Mouse (Mus musculus) heart, embryonic 13.5 days (tissue): ENCODE data around the gene Slc30a1. TPM values are rescaled to one million over a fixed set of nuclear protein-coding genes. Genes with fewer than 3 reads are reported as not detected.

Source experiments
- ATAC-seq: fragments of 200-750 bp; cut with Nextera tagmentation; 2 replicates; pipeline ENCODE4 v1.8.0; 2017; ENCODE audit warnings: moderate TSS enrichment; ENCODE audit not compliant: insufficient number of reproducible peaks, low FRiP score, low TSS enrichment; ENCODE audit errors: extremely low read depth
- H3K27ac ChIP-seq: fragments of 300-500 bp; sonication (generic); replicated peaks from 2 replicates; pipeline ENCODE4 v1.5.1; 2015; ENCODE audit warnings: moderate library complexity, mild to moderate bottlenecking, inconsistent platforms
- H3K27me3 ChIP-seq: fragments of 300-500 bp; sonication (generic); replicated peaks from 2 replicates; pipeline ENCODE4 v1.6.1; 2015; ENCODE audit warnings: mild to moderate bottlenecking, inconsistent platforms
- H3K36me3 ChIP-seq: fragments of 300-500 bp; sonication (generic); 2 replicates; pipeline ENCODE4 v1.6.1; 2015; ENCODE audit warnings: mild to moderate bottlenecking, inconsistent platforms
- H3K4me1 ChIP-seq: fragments of 300-500 bp; sonication (generic); 2 replicates; pipeline ENCODE4 v1.6.1; 2015; ENCODE audit warnings: inconsistent platforms
- H3K4me2 ChIP-seq: fragments of 300-500 bp; sonication (generic); 2 replicates; pipeline ENCODE4 v1.6.1; 2015; ENCODE audit warnings: inconsistent platforms, mild to moderate bottlenecking, moderate library complexity
- H3K4me3 ChIP-seq: fragments of 300-500 bp; sonication (generic); 2 replicates; pipeline ENCODE4 v1.5.1; 2015; ENCODE audit warnings: moderate library complexity, mild to moderate bottlenecking, inconsistent platforms
- H3K9ac ChIP-seq: fragments of 300-500 bp; sonication (generic); 2 replicates; pipeline ENCODE4 v1.6.1; 2015; ENCODE audit warnings: inconsistent platforms, mild to moderate bottlenecking, moderate library complexity
- H3K9me3 ChIP-seq: fragments of 300-500 bp; sonication (generic); 2 replicates; pipeline ENCODE4 v1.6.1; 2016; ENCODE audit warnings: inconsistent platforms
- WGBS: fragments of 180-500 bp; shearing (Covaris S2); methylation state at CpG from one replicate; pipeline ENCODE4 v1.1.7; 2015; ENCODE audit warnings: mixed read lengths; 5-methylcytosine and 5-hydroxymethylcytosine counted together
- polyA plus RNA-seq: library from polyadenylated mRNA; unstranded; fragments of >200 nt; fragmentation: Nextera tagmentation; extraction: Ambion mirVana; gene quantifications from 2 replicates; pipeline ENCODE4 v1.2.1, GENCODE M21; 2015

Slc30a1 gene
- polyA plus RNA-seq, result 1.2 and 1.8 TPM in 2 replicates

DNA sequence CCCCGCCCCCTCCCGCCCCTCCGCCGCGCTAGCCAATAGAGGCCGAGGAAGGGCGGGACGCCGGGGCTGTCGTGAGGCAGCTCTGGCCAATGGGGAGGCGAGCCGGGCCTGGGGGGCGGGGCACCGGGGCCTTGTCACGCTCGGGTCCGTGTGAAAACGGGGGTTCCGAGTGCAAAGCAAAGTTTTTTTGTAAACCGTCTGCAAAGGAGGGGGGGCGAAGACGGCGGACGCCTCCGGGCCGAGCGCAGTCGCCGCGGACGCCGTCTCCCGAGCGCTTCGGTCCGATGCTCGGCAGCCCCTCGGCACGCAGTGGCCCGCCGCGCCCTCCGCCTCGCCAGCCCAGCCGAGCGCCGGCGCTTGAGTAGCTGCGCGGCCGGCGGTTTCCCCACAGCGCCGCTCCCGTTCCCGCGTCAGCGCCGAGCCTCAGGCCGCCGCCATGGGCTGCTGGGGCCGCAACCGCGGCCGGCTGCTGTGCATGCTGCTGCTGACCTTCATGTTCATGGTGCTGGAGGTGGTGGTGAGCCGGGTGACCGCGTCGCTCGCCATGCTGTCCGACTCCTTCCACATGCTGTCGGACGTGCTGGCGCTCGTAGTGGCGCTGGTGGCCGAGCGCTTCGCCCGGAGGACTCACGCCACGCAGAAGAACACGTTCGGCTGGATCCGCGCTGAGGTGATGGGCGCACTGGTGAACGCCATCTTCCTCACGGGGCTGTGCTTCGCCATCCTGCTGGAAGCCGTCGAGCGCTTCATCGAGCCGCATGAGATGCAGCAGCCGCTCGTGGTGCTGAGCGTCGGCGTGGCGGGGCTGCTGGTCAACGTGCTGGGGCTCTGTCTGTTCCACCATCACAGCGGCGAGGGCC lies at the start of gene Slc30a1:
Gene Slc30a1 (plus strand): TSS at position 197 of the 860 bp plus-strand sequence.
- Histone ChIP-seq H3K4me2 (peak within 1 kb of the TSS; percentile 93), H3K36me3 (peaks cover 29% of the 10 kb centered on the region), H3K4me3 (peak within 1 kb of the TSS; percentile 80), H3K27ac (peak within 1 kb of the TSS; percentile 91), H3K4me1 (peaks cover 50% of the 10 kb centered on the region), H3K27me3 (no peaks in the 10 kb centered on the region), H3K9ac (peak within 1 kb of the TSS; percentile 89), H3K9me3 (no peaks in the 10 kb centered on the region)
- peak; percentile 95 for ATAC-seq
- WGBS, result under 1% methylated on average over 99 of the region's 104 CpGs

DNA sequence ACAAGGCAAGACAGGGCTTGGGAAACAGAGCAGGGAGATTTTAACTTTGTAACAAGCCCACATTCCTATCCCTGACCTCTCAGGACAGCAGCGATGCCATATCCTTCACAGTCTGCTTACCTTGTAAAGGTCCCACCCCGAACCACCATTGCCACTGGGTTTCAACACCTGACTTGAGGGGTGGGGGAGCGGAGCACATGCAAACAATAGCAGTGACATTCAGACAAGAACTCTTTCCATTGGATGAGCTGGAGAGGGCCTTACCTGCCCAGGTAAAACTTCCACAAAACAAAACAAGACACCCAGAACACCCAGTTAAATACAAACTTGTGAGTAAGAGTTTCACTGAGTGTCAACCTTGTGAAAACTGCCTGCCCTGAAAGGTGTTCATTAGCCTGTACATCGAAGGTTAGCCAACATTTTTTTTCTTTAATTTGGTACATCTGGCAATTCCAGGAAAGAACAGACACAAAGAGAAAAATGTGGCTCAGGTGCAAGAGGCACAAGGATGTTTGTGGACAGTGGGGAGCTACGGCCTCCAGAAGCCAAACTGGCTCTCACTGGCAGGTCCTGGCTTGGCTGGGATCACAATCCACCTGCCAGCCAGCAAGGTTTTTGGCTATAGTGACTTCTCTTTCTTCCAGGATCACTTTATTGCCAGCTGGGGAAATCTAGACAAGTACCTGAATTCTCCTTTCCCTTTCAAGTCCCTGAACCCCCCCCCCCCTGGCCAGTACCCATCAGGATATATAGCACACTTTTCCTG lies 49.5 kb upstream of the Slc30a1 start:
- peaks cover 39% of the 10 kb centered on the region for H3K4me1 ChIP-seq
- H3K9me3 ChIP-seq, result peaks cover 5% of the 10 kb centered on the region; the same call in 1 of the 2 replicates
- H3K4me3 ChIP-seq, result no peak overlapping the region
- H3K27me3 ChIP-seq, result no peaks in the 10 kb centered on the region
- H3K4me2 ChIP-seq, result no peak overlapping the region
- ATAC-seq, result no peak
- H3K27ac ChIP-seq, result no peak overlapping the region
- 85% methylated on average over 5 of the region's 5 CpGs for WGBS
- H3K9ac ChIP-seq, result no peak overlapping the region
- H3K36me3 ChIP-seq, result no peaks in the 10 kb centered on the region

DNA sequence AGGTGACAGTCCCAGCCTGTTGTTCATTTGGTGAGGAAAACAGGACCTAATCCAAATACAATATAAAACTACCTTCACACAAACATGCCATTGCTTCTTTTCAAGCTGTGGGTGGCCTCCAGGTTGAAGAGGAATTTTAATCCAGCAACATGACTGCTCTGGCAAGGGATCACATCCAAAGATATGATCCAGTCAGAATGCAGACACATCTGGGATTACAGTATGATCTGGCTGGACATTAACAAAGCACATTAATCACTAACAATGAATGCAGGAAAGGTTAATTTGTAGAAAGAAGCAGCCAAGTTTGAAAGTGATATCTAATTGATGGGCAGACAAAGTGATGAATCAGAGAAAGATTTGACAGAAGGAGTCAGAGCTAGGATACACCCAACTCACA lies 48.4 kb upstream of the Slc30a1 start:
- Histone ChIP-seq H3K27ac (no peak overlapping the region), H3K4me2 (no peak overlapping the region)

DNA sequence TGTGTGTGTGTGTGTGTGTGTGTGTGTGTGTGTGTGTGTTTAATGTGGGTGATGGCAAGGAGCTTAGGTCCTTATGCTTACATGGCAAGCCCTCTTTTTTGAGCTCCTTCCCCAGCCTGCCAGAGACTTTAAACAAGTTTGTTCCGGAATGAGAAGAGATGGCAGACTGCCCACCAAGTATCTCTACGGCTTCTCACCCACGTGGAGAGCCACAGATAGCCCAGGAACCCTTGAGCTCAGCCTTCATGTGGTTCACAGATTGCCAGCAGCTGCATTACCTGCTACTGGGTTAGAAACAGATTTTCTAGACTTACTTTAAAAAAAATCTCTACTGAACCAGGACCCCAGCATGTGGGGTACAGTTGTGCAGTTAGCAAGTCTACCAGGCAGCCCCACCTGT lies 46.7 kb upstream of the Slc30a1 start:
- no peak overlapping the region for H3K27ac ChIP-seq
- H3K4me2 ChIP-seq, result no peak overlapping the region
- ATAC-seq, result no peak
- H3K27me3 ChIP-seq, result no peaks in the 10 kb centered on the region
- H3K4me3 ChIP-seq, result no peak overlapping the region
- peaks cover 43% of the 10 kb centered on the region for H3K4me1 ChIP-seq
- WGBS, result 51% methylated on average over 3 of the region's 3 CpGs
- peaks cover 5% of the 10 kb centered on the region; the same call in 1 of the 2 replicates for H3K9me3 ChIP-seq
- no peaks in the 10 kb centered on the region for H3K36me3 ChIP-seq
- H3K9ac ChIP-seq, result no peak overlapping the region

More for the DNA sequence above, 48.4 kb upstream of the Slc30a1 start:
- no peak overlapping the region for H3K4me3 ChIP-seq
- no peak for ATAC-seq
- H3K36me3 ChIP-seq, result no peaks in the 10 kb centered on the region
- peaks cover 5% of the 10 kb centered on the region; the same call in 1 of the 2 replicates for H3K9me3 ChIP-seq
- H3K27me3 ChIP-seq, result no peaks in the 10 kb centered on the region
- peaks cover 40% of the 10 kb centered on the region for H3K4me1 ChIP-seq
- no peak overlapping the region for H3K9ac ChIP-seq

DNA sequence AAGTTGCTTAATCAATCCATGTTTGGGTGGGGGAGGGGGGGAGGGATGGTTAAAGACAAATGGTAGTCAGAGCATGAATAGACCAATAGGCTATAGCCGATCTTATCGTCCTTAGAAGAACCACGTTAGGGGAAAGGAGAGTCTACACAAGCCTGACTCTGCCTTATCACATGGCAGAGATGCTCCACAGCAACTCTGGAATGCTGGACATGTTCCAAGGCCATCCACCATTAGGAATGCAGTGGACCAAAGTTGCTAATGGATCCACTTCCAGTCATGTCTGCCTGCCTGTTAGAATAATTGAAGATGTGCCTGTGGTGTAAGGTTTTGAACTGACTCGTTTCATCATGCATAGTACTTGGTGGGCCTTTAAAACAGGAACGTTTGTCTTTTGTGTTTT lies 45.3 kb upstream of the Slc30a1 start:
- ATAC-seq, result no peak
- H3K27me3 ChIP-seq, result no peaks in the 10 kb centered on the region
- no peak overlapping the region for H3K27ac ChIP-seq
- H3K4me3 ChIP-seq, result no peak overlapping the region
- peaks cover 5% of the 10 kb centered on the region; the same call in 1 of the 2 replicates for H3K9me3 ChIP-seq
- H3K9ac ChIP-seq, result no peak overlapping the region
- no peak overlapping the region for H3K4me2 ChIP-seq
- peaks cover 29% of the 10 kb centered on the region; the same call in 1 of the 2 replicates for H3K4me1 ChIP-seq
- H3K36me3 ChIP-seq, result no peaks in the 10 kb centered on the region
- WGBS, result 60% methylated on average over 5 of the region's 5 CpGs

DNA sequence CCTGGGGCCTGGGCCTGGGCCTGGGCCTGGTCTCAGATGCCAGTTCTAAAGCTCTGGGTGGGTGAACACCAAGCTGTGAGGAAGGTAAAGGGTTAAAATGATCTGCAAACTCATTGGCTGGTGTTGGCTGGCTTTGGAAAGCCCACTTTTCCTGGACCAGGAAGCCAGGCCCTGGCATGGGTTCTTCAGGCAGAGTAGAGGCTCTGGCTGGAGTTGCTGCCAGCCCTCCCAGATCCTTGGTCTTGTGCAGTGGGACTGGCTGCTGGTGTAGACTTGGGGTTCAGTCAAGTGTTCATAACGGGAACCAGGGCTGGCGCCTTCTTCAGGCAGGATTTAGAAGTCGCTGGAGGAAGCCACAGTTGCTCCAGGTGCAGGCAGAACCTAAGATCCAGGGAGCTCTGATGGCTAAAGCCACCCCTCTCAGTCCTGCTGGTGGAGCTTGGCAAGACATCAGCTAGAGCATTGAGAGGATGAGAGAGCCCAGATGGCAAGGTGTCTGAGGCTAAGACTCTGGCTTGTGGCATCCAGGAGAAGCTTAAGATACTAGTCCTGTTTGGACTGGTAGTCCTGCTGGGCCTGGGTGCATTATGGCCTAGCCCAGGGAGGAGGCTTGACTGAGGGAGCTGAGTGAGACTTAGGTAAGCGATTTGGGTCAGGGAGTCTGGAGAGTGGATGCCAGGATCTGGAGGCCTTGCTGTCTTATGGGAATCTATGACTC lies 42.6 kb upstream of the Slc30a1 start:
- Histone ChIP-seq H3K4me3 (no peak overlapping the region), H3K27ac (no peak overlapping the region), H3K36me3 (no peaks in the 10 kb centered on the region), H3K27me3 (peaks cover 5% of the 10 kb centered on the region; the same call in 1 of the 2 replicates), H3K4me1 (peaks cover 29% of the 10 kb centered on the region; the same call in 1 of the 2 replicates), H3K4me2 (no peak overlapping the region), H3K9ac (no peak overlapping the region), H3K9me3 (no peaks in the 10 kb centered on the region)
- 76% methylated on average over 4 of the region's 4 CpGs for WGBS
- no peak for ATAC-seq

DNA sequence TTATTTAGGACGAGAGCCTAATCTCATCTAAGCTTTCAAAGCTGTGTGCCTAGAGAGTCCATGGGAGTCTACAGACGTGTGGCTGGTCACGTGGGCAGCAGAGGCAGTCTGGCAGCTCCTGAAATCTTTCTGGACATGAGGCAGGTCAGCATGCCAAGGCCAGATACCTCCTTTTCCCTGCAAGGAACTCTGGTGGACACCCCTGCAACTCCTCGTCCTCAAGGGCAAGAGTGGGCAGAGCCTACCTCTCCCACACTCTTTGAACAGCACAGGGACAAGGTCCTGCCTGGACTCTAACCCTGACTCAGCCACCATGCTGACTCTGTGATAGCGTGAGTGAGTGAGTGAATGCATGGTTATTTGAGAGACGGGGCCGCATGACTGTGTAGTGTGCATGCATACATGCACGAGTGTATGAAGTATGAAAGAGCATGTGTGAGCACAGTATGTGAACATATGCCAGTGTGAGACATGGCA lies 42.0 kb upstream of the Slc30a1 start:
- WGBS, result 71% methylated on average over 8 of the region's 8 CpGs

DNA sequence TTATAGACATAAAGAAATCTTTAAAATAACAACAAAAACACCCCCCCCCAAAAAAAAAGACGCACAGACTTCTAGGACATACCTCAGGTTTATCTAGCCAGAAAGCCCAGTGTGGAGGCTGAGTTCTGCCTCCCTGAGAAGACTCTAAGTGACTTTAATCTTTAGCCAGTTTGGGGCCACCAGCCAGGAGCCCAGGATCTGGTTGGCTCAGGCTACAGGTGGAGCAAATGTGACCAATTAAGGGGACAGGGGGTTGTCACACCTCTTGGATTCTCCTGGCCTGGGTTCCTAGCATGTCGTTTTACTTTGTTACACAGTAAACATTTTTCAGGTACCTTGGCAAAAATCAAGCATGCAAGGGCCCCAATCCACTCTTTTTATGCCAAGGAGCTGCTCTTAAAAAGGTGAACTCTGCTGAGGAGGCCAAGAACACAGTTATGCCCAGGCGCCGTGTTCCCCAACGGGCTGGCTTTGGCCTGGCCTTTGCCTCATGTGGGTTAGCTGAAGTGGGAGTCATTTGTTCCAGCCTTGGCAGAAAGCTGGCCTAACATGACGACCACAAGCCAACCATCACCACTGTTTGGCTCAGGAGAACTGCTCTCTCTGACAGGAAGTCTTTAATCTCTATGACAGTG lies 34.4 kb upstream of the Slc30a1 start:
- peaks cover 9% of the 10 kb centered on the region; the same call in 1 of the 2 replicates for H3K27me3 ChIP-seq
- H3K4me3 ChIP-seq, result no peak overlapping the region
- no peak for ATAC-seq
- H3K4me2 ChIP-seq, result no peak overlapping the region
- 69% methylated on average over 6 of the region's 6 CpGs for WGBS
- no peak overlapping the region for H3K9ac ChIP-seq
- H3K36me3 ChIP-seq, result no peaks in the 10 kb centered on the region
- no peaks in the 10 kb centered on the region for H3K9me3 ChIP-seq
- peaks cover 15% of the 10 kb centered on the region for H3K4me1 ChIP-seq
- no peak overlapping the region for H3K27ac ChIP-seq

More for the DNA sequence above, 42.0 kb upstream of the Slc30a1 start:
- no peak overlapping the region for H3K27ac ChIP-seq
- H3K4me1 ChIP-seq, result peaks cover 29% of the 10 kb centered on the region; the same call in 1 of the 2 replicates
- peaks cover 5% of the 10 kb centered on the region; the same call in 1 of the 2 replicates for H3K27me3 ChIP-seq
- no peak overlapping the region for H3K4me3 ChIP-seq
- H3K9ac ChIP-seq, result no peak overlapping the region
- no peak for ATAC-seq
- H3K4me2 ChIP-seq, result no peak overlapping the region
- no peaks in the 10 kb centered on the region for H3K9me3 ChIP-seq
- no peaks in the 10 kb centered on the region for H3K36me3 ChIP-seq

DNA sequence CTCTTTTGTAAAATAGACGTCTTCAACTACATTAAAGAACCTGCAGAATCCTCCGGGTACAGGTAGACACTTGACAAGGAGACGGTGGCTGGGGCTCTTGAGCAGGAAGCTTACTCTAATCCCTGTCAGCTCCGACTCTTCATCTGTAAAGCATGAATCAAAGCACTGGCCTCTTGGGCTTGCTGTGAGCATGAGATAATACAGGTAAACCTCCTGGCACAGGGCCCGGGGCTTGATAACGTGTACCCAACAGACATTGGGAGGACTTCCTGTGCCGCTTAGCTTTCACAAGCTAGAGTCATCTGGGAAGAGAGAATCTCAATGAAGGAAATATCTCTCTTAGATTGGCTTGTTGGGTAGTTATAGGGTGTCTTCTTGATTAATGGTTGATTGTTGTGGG lies 31.6 kb upstream of the Slc30a1 start:
- Histone ChIP-seq H3K4me2 (no peak overlapping the region), H3K9ac (no peak overlapping the region), H3K27me3 (0 out of 2 replicates have a peak, but pooled peaks cover 3% of the 10 kb centered on the region), H3K36me3 (no peaks in the 10 kb centered on the region), H3K9me3 (no peaks in the 10 kb centered on the region), H3K4me1 (peaks cover 40% of the 10 kb centered on the region), H3K4me3 (no peak overlapping the region), H3K27ac (no peak overlapping the region)
- no peak for ATAC-seq
- WGBS, result 43% methylated on average over 7 of the region's 7 CpGs

DNA sequence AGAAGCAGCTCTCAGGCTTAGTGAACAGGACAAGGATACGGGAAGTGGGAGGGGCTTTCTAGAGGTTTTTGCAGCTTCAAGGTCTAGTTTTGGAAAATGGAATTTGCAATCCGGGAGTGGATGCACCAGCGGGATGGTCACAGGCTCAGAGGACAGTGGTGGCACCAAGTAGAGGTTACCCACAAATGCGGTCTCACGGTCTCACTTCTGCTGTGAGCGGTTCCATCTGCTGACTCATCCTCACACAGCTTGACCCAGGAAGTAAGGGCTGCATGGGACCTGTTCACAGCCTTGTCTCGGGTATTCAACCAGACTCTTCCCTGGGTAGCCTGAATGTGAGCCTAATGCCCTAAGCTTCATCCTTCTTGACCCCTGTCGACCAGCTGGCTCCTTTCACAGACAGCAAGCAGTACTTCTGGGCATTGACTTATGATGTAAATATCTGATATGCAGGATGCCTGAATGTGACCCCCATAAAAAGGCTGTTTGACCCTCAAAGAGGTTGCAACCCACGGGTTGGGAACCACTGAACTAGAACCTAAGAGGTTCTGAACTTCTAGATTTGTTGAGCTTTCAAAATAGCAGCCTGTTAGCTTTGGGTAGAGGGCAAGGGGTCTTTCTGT lies 30.8 kb upstream of the Slc30a1 start:
- Histone ChIP-seq H3K36me3 (no peaks in the 10 kb centered on the region), H3K9ac (no peak overlapping the region), H3K4me1 (peaks cover 47% of the 10 kb centered on the region), H3K9me3 (no peaks in the 10 kb centered on the region), H3K27ac (no peak overlapping the region), H3K4me3 (no peak overlapping the region), H3K27me3 (0 out of 2 replicates have a peak, but pooled peaks cover 3% of the 10 kb centered on the region), H3K4me2 (no peak overlapping the region)
- peak; percentile 69 for ATAC-seq
- 68% methylated on average over 9 of the region's 9 CpGs for WGBS
